Mouse (Mus musculus) hindbrain, embryonic 15.5 days (tissue): ENCODE results near the gene Ctnnb1. TPM values are rescaled to one million over a fixed set of nuclear protein-coding genes. Genes with fewer than 3 reads are reported as not detected.

Experiments used
- ATAC-seq: fragments of 200-750 bp; cut with Nextera tagmentation; 2 replicates; pipeline ENCODE4 v1.8.0; 2017; ENCODE audit warnings: low read depth, moderate number of reproducible peaks, moderate TSS enrichment; ENCODE audit not compliant: low FRiP score
- H3K27ac ChIP-seq: fragments of 300-500 bp; sonication (generic); replicated peaks from 2 replicates; pipeline ENCODE4 v1.5.1; 2015; ENCODE audit warnings: mild to moderate bottlenecking, inconsistent platforms
- H3K27me3 ChIP-seq: fragments of 300-500 bp; sonication (generic); 2 replicates; pipeline ENCODE4 v1.6.1; 2015; ENCODE audit warnings: control low read depth, inconsistent platforms
- H3K36me3 ChIP-seq: fragments of 300-500 bp; sonication (generic); 2 replicates; pipeline ENCODE4 v1.6.1; 2015; ENCODE audit warnings: control low read depth, inconsistent platforms
- H3K4me1 ChIP-seq: fragments of 300-500 bp; sonication (generic); replicated peaks from 2 replicates; pipeline ENCODE4 v1.6.1; 2015; ENCODE audit warnings: control low read depth, inconsistent platforms
- H3K4me2 ChIP-seq: fragments of 300-500 bp; sonication (generic); 2 replicates; pipeline ENCODE4 v1.6.1; 2015; ENCODE audit warnings: moderate library complexity, mild to moderate bottlenecking, inconsistent platforms
- H3K4me3 ChIP-seq: fragments of 300-500 bp; sonication (generic); 2 replicates; pipeline ENCODE4 v1.5.1; 2015; ENCODE audit warnings: mild to moderate bottlenecking, inconsistent platforms
- H3K9ac ChIP-seq: fragments of 300-500 bp; sonication (generic); 2 replicates; pipeline ENCODE4 v1.6.1; 2015; ENCODE audit warnings: inconsistent platforms
- H3K9me3 ChIP-seq: fragments of 300-500 bp; sonication (generic); 2 replicates; pipeline ENCODE4 v1.6.1; 2016; ENCODE audit warnings: control low read depth, inconsistent platforms
- WGBS: fragments of 180-500 bp; shearing (Covaris S2); methylation state at CpG from one replicate; pipeline ENCODE4 v1.1.7; 2015; 5-methylcytosine and 5-hydroxymethylcytosine counted together
- polyA plus RNA-seq: library from polyadenylated mRNA; unstranded; fragments of >200 nt; fragmentation: Nextera tagmentation; extraction: Ambion mirVana; gene quantifications from 2 replicates; pipeline ENCODE4 v1.2.1, GENCODE M21; 2015

Gene Ctnnb1
- polyA plus RNA-seq, result 367 and 394 TPM in 2 replicates

GRCm38 (mm10) chr9:120929081-120929480 lies at the start of gene Ctnnb1:
TSS of gene Ctnnb1 (plus strand) at chr9:120929216.
- peak within 1 kb of the TSS; percentile 6; the same call in 1 of the 2 replicates for H3K27ac ChIP-seq
- H3K4me1 ChIP-seq, result peaks cover 8% of the 10 kb centered on the region
- H3K4me2 ChIP-seq, result peak within 1 kb of the TSS; percentile 12; the same call in 1 of the 2 replicates
- 57% methylated on average over 11 of the region's 11 CpGs for WGBS
- no peak for ATAC-seq
- H3K9me3 ChIP-seq, result no peaks in the 10 kb centered on the region
- no peaks in the 10 kb centered on the region for H3K27me3 ChIP-seq
- H3K4me3 ChIP-seq, result no peak within 1 kb of the TSS
- no peak within 1 kb of the TSS for H3K9ac ChIP-seq
- H3K36me3 ChIP-seq, result no peaks in the 10 kb centered on the region

- H3K27ac ChIP-seq, result no peak overlapping the region
- ATAC-seq, result no peak
- H3K9me3 ChIP-seq, result no peaks in the 10 kb centered on the region
- H3K9ac ChIP-seq, result no peak overlapping the region
- H3K36me3 ChIP-seq, result no peaks in the 10 kb centered on the region
- 73% methylated on average over 9 of the region's 9 CpGs for WGBS
- H3K4me3 ChIP-seq, result no peak overlapping the region
- no peaks in the 10 kb centered on the region for H3K4me1 ChIP-seq
- H3K27me3 ChIP-seq, result no peaks in the 10 kb centered on the region
- H3K4me2 ChIP-seq, result no peak overlapping the region
Measured at GRCm38 (mm10) chr9:120880286-120880685, 48.7 kb upstream of the Ctnnb1 start.

GRCm38 (mm10) chr9:120881121-120881520 lies 47.9 kb upstream of the Ctnnb1 start:
- Histone ChIP-seq H3K36me3 (no peaks in the 10 kb centered on the region), H3K9me3 (no peaks in the 10 kb centered on the region), H3K27ac (no peak overlapping the region), H3K4me2 (no peak overlapping the region), H3K27me3 (no peaks in the 10 kb centered on the region), H3K4me1 (no peaks in the 10 kb centered on the region), H3K9ac (no peak overlapping the region), H3K4me3 (no peak overlapping the region)
- ATAC-seq, result no peak
- 91% methylated on average over 15 of the region's 15 CpGs for WGBS

DNA sequence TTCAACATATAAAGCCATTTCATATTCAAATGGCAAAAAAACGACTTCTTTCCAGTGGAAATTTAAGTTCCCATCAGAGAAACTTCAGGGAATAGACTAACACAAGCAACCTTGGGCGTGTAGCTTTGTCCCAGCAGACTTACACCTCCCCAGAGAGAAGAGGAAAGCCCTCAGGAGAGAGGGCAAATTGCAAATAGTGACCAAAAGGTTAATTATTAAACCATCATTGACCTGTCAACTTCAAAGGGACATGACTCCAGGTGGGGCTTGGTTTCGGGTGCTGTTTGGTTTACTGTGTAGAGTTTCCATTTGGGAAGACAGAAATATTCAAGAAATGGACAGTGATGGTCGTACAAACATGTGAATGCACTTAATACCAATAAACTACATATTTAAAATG lies 47.2 kb upstream of the Ctnnb1 start:
- no peaks in the 10 kb centered on the region for H3K27me3 ChIP-seq
- H3K9ac ChIP-seq, result no peak overlapping the region
- WGBS, result 81% methylated on average over 4 of the region's 4 CpGs
- H3K36me3 ChIP-seq, result no peaks in the 10 kb centered on the region
- H3K4me1 ChIP-seq, result no peaks in the 10 kb centered on the region
- no peak overlapping the region for H3K4me3 ChIP-seq
- no peak overlapping the region for H3K27ac ChIP-seq
- H3K9me3 ChIP-seq, result no peaks in the 10 kb centered on the region
- no peak for ATAC-seq
- no peak overlapping the region for H3K4me2 ChIP-seq

GRCm38 (mm10) chr9:120884726-120885125 lies 44.3 kb upstream of the Ctnnb1 start:
- 48% methylated on average over 10 of the region's 10 CpGs for WGBS

GRCm38 (mm10) chr9:120887631-120888030 lies 41.4 kb upstream of the Ctnnb1 start:
- H3K27ac ChIP-seq, result no peak overlapping the region
- no peak overlapping the region for H3K4me2 ChIP-seq
- WGBS, result 84% methylated on average over 2 of the region's 2 CpGs
- H3K36me3 ChIP-seq, result no peaks in the 10 kb centered on the region
- no peak for ATAC-seq
- no peaks in the 10 kb centered on the region for H3K27me3 ChIP-seq
- no peaks in the 10 kb centered on the region for H3K4me1 ChIP-seq
- H3K9me3 ChIP-seq, result no peaks in the 10 kb centered on the region
- H3K4me3 ChIP-seq, result no peak overlapping the region
- H3K9ac ChIP-seq, result no peak overlapping the region

More at GRCm38 (mm10) chr9:120884726-120885125, 44.3 kb upstream of the Ctnnb1 start:
- no peak for ATAC-seq
- no peak overlapping the region for H3K4me2 ChIP-seq
- no peak overlapping the region for H3K4me3 ChIP-seq
- H3K36me3 ChIP-seq, result no peaks in the 10 kb centered on the region
- H3K9ac ChIP-seq, result no peak overlapping the region
- H3K9me3 ChIP-seq, result no peaks in the 10 kb centered on the region
- no peaks in the 10 kb centered on the region for H3K27me3 ChIP-seq
- no peaks in the 10 kb centered on the region for H3K4me1 ChIP-seq
- H3K27ac ChIP-seq, result no peak overlapping the region

DNA sequence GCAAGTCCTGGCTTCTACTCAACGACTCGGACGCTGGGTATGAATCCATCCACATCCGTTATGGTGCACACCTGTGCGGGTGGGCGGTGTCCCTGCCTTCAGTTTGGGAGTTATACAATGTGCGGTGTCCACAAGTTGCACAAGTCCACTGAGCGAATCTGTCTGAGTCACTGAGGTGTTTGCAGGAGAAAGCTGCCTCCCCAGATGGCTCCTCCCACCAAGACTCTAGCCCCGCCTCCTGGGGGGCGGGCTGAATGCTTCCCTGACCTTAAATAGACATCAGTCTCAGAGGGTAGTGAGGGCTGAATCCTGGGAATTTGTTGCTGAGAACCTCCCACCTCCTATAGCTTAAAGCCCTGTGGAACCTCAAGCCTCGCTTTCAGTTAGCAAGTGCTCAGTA lies 35.6 kb upstream of the Ctnnb1 start:
- Histone ChIP-seq H3K4me3 (no peak overlapping the region), H3K27ac (no peak overlapping the region), H3K9ac (no peak overlapping the region), H3K27me3 (no peaks in the 10 kb centered on the region), H3K9me3 (no peaks in the 10 kb centered on the region), H3K36me3 (no peaks in the 10 kb centered on the region), H3K4me2 (no peak overlapping the region), H3K4me1 (no peaks in the 10 kb centered on the region)
- WGBS, result 95% methylated on average over 11 of the region's 11 CpGs
- no peak for ATAC-seq

GRCm38 (mm10) chr9:120893971-120894370 lies 35.0 kb upstream of the Ctnnb1 start:
- H3K4me1 ChIP-seq, result no peaks in the 10 kb centered on the region
- no peak for ATAC-seq
- H3K27ac ChIP-seq, result no peak overlapping the region
- H3K36me3 ChIP-seq, result no peaks in the 10 kb centered on the region
- H3K27me3 ChIP-seq, result no peaks in the 10 kb centered on the region
- H3K9me3 ChIP-seq, result no peaks in the 10 kb centered on the region
- H3K4me2 ChIP-seq, result no peak overlapping the region
- 65% methylated on average over 10 of the region's 10 CpGs for WGBS
- H3K4me3 ChIP-seq, result no peak overlapping the region
- no peak overlapping the region for H3K9ac ChIP-seq

GRCm38 (mm10) chr9:120894376-120894775 lies 34.6 kb upstream of the Ctnnb1 start:
- Histone ChIP-seq H3K9ac (no peak overlapping the region), H3K4me1 (no peaks in the 10 kb centered on the region), H3K27me3 (no peaks in the 10 kb centered on the region), H3K27ac (no peak overlapping the region), H3K9me3 (no peaks in the 10 kb centered on the region), H3K4me3 (no peak overlapping the region), H3K36me3 (no peaks in the 10 kb centered on the region), H3K4me2 (no peak overlapping the region)
- WGBS, result 95% methylated on average over 9 of the region's 9 CpGs
- ATAC-seq, result no peak

DNA sequence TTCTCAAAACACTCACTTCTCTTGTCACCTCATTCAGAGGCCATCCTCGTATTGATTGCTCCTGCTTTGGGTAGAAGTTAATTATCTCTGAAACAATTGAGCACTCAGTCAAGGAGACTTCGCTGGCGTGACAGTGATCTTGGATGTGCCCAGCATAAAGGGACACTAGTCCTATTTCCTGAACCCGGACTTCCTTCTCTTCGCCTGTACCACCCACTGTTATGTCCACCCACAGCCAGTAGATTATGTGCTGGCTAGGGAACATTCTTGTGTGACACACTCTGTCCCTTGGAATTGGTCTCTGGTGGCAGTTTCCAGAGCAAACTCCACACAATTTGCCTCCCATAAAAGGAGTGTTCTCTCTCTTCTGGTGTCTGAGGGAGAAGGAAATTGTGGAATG lies 32.5 kb upstream of the Ctnnb1 start:
- Histone ChIP-seq H3K4me1 (no peaks in the 10 kb centered on the region), H3K9ac (no peak overlapping the region), H3K9me3 (no peaks in the 10 kb centered on the region), H3K4me2 (no peak overlapping the region), H3K27ac (no peak overlapping the region), H3K4me3 (no peak overlapping the region), H3K27me3 (no peaks in the 10 kb centered on the region), H3K36me3 (no peaks in the 10 kb centered on the region)
- 37% methylated on average over 5 of the region's 5 CpGs for WGBS
- ATAC-seq, result no peak

DNA sequence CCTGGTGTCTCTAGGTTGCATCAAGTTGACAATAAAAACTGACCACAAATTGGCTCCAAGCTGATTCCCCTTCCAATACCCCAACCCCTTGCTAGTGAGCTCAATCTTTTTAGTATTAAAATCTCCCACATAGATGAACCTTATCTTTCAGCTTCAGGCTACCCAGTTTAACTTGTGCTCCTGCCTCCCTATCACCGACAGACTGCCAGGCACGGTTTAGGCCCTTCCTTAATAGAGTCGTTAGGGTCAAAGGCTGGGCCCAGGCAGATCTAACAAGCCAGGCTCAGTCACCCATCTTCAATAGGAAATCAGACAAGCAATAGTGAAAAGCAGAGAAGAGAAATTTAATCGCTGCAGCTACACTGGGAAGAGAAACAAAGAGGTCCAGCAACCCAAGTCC lies 31.7 kb upstream of the Ctnnb1 start:
- no peaks in the 10 kb centered on the region for H3K9me3 ChIP-seq
- no peaks in the 10 kb centered on the region for H3K27me3 ChIP-seq
- no peaks in the 10 kb centered on the region for H3K4me1 ChIP-seq
- WGBS, result 71% methylated on average over 4 of the region's 4 CpGs
- no peak overlapping the region for H3K4me3 ChIP-seq
- H3K36me3 ChIP-seq, result no peaks in the 10 kb centered on the region
- no peak overlapping the region for H3K27ac ChIP-seq
- no peak for ATAC-seq
- H3K9ac ChIP-seq, result no peak overlapping the region
- no peak overlapping the region for H3K4me2 ChIP-seq

GRCm38 (mm10) chr9:120899833-120900232 lies 29.2 kb upstream of the Ctnnb1 start:
- Histone ChIP-seq H3K9ac (no peak overlapping the region), H3K36me3 (no peaks in the 10 kb centered on the region), H3K4me1 (no peaks in the 10 kb centered on the region), H3K27ac (no peak overlapping the region), H3K9me3 (no peaks in the 10 kb centered on the region), H3K4me3 (no peak overlapping the region), H3K27me3 (no peaks in the 10 kb centered on the region), H3K4me2 (no peak overlapping the region)
- WGBS, result 65% methylated on average over 4 of the region's 4 CpGs
- no peak for ATAC-seq
